Mouse (Mus musculus) heart, postnatal 36 days (tissue): Measurements from ENCODE around the gene Zfp827. TPM values are rescaled to one million over a fixed set of nuclear protein-coding genes. Genes with fewer than 3 reads are reported as not detected.

ENCODE experiments used
- DNase-seq, 2 experiments: peaks; one replicate each; pipeline ENCODE4 v3.0.0; 2021 to 2022
- intact Hi-C: fragments of 180-260 bp; cut with DNase I; formaldehyde crosslinking; loops from one replicate; pipeline ENCODE4 v1.15.1; 2025
- total RNA-seq, 2 experiments: library from RNA; stranded (reverse); gene quantifications; 2 replicates each; pipeline ENCODE4 v1.2.3; 2021

Gene Zfp827
- 10 to 100 TPM in 1 of 2 experiments, 1 to 10 TPM in 1; 10.0 to 17.2 TPM for total RNA-seq

- intact Hi-C loops = loop anchor here (2.0 to 10.0 kb wide), 5 partner anchors 57 to 607 kb away; partner anchors contain the start of genes Mmaa and Otud4
Observed at GRCm38 (mm10) chr8:79027977-79028487, at the start of gene Zfp827. Gene Zfp827, plus strand, starts transcription at chr8:79028437.

DNA sequence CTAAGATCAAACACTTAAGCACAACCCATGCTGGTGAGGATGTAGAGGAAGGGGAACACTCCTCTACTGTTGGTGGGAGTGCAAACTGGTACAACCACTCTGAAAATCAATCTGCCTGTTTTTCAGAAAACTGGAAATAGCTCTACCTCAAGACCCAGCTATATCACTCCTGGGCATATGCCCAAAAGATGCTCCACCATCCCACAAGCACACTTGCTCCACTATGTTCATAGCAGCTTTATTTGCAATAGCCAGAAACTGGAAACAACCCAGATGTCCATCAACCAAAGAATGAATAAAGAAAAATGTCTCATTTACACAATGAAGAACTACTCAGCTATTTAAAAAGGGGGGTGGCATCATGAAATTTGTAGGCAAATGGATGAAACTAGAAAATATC is 23.9 kb upstream of the Zfp827 start:
- no peak for DNase-seq
- intact Hi-C loops = no loop called here

More at GRCm38 (mm10) chr8:79027977-79028487, at the start of gene Zfp827:
- peak; percentile 74 to 78 for DNase-seq

DNA sequence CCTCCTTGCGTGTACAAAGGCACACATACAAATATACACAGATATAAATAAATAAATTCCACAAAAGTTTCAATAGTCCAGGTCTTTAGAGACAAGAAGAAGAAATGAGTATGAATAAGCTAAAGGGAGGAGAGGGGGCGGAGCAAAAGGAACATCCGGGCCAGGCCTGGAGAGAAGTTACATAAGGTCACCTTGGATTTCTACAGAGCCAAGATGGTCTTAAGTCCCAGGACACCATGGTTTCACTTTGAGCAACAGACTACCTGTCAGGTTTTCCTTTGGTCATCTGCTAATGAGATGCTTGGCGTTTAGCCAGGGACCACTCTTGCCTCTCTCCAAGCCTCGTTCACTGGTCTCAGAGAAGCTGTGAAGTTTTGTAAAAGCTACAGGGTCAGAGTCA is 13.2 kb upstream of the Zfp827 start:
- intact Hi-C loops = no loop called here
- no peak for DNase-seq

GRCm38 (mm10) chr8:79016076-79016475 is 12.2 kb upstream of the Zfp827 start:
- no peak for DNase-seq
- intact Hi-C loops = no loop called here

DNA sequence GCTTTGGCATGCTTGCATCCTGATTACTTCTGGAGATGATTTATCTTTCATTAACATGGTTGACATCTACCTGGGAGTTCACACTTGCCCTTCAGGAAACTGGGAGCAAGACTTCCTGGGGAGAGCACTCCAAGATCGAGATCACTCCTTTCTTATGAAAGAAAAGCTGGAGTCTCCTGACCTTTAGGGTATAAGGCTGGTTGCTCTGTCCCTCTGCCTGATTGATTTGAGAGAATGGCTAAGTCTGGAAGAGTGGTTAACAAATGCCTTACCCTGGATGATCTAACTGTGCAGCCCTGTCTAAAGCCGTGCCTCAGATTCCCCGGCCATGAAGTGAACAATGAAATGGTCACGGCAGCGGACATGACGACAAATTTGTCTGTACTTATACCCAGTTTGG is 11.7 kb upstream of the Zfp827 start:
- intact Hi-C loops = no loop called here
- DNase-seq = no peak

GRCm38 (mm10) chr8:79023922-79024321 is 4.3 kb upstream of the Zfp827 start:
- intact Hi-C loops = loop anchor here (10.0 kb wide), 2 partner anchors 361 to 611 kb away; partner anchors contain the start of gene Otud4
- no peak for DNase-seq

GRCm38 (mm10) chr8:79027319-79027718 is 918 bp upstream of the Zfp827 start:
- intact Hi-C loops = loop anchor here (5.0 to 10.0 kb wide), 3 partner anchors 135 to 607 kb away; partner anchors contain the start of gene Otud4

DNA sequence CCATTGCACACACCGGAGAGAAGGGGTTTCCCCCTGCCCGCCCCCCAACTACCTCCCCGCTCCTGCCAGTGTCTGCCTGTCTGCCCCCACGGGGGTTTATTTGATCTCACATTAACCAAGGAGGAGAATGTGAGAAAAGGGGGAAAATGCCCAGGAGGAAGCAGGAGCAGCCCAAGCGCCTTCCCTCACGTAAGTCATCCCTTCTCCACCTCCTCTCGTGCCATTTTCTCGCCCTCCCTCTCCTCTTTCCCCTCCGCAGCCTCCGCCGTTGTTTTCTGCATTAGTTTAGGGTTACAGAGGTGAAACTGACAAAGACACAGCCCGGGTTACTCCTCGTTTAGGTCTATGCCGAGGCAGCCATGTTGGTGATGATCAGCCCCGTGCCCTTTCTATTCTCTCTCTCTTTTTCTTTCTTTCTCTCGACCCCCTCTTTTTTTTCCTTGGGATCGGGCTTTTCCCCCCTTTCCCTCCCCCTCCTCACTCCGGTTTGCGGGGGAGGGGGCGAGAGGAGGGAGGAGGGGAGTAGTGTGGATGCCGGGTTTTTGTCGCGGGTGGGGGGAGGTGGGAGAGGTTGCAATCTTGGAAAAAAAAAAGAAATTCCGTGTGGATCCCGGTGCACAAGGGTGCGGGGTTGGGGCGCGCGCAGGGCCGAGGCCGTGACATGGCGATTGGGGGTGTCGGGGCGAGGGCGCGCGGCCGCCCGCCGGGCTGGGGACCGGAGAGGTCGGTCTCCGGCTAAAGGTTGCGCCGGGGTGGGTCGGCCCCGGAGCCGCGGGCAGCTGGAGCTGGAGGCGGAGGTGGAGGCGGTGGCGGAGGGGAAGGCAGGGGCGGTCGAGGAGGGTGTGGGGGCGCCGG is 531 bp downstream of the Zfp827 start:
- DNase-seq = peak; percentile 36 to 66
- intact Hi-C loops = loop anchor here (2.0 to 10.0 kb wide), 5 partner anchors 56 to 606 kb away; partner anchors contain the start of genes Mmaa and Otud4

More at GRCm38 (mm10) chr8:79027319-79027718, 918 bp upstream of the Zfp827 start:
- DNase-seq = no peak

GRCm38 (mm10) chr8:79029396-79030325 is 1.4 kb downstream of the Zfp827 start:
- DNase-seq = peak; percentile 67 to 83
- intact Hi-C loops = loop anchor here (2.0 to 10.0 kb wide), 7 partner anchors 55 to 605 kb away; partner anchors contain the start of genes Lsm6, Mmaa and Otud4

DNA sequence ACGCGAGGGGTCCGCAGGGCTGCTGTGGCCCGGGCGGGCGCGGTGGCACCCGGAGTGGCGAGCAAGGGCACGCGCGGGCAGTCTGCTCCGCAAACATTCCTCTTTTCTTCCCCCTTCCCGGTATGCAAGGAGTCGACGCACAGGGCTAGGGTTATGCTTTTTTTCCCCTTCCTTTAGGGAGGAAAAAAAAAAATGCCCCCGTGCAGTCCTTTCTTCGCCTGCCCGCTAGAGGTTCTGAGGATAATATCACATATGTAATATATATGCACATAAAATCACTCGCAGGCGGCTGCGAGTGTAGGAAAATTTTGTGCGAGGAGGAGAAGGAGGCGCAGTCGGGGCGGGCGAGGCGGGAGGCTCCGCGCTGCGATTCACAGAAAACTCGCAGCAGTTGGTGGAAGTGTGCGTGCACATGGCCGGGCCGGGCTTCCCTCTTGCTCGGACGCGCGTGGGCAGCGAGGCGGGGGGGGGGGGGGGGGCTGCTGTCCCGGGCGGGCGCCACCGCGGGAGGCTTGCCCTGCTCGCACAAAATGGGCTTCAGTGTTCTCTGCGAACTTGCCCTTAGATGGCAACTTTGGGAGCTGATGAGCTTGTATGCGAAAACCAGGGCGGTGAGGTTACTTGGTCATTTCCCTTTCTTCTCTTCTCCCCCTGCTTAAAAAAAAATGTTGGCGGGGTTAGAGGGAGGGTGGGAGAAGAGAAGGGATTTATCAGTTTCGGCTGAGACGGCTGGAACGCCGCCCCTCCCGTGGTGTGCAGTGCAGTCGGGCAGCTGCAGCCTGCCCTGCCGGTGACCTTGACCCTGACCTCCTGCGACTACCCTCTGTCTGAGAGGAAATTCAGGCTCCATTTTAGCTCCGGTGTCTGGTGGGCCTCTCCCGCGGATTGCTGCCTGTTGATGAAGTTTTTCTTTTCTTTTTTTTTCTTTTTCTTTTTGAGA is 2.4 kb downstream of the Zfp827 start:
- intact Hi-C loops = loop anchor here (2.0 to 5.0 kb wide), 2 partner anchors 176 to 208 kb away; partner anchors contain the start of gene Lsm6
- DNase-seq = peak in 1 of 2 experiments; percentile 52

GRCm38 (mm10) chr8:79037532-79037931 is 9.3 kb downstream of the Zfp827 start:
- DNase-seq = no peak
- intact Hi-C loops = no loop called here

DNA sequence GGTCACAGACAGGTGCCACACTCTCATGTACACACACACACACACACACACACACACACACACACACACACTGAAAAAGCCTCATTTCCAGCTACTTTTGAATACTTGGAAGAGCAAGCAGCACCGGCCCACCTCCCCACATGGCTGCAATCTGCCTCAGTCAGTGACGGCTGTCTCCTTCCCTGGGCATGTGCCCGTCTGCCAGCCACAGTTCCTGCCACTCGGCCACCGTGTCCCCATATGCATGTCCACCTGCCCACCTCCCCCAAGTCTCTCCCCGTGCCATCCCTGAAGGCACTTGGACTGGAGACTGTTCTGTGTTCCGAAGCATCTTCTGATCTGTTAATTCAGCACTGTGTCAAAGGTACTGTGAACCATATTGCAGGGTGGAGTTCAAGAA is 9.8 kb downstream of the Zfp827 start:
- DNase-seq = no peak
- intact Hi-C loops = no loop called here

GRCm38 (mm10) chr8:79041429-79041828 is 13.2 kb downstream of the Zfp827 start:
- no peak for DNase-seq
- intact Hi-C loops = no loop called here

- intact Hi-C loops = no loop called here
- DNase-seq = no peak
Observed at GRCm38 (mm10) chr8:79042252-79042651, 14.0 kb downstream of the Zfp827 start.

DNA sequence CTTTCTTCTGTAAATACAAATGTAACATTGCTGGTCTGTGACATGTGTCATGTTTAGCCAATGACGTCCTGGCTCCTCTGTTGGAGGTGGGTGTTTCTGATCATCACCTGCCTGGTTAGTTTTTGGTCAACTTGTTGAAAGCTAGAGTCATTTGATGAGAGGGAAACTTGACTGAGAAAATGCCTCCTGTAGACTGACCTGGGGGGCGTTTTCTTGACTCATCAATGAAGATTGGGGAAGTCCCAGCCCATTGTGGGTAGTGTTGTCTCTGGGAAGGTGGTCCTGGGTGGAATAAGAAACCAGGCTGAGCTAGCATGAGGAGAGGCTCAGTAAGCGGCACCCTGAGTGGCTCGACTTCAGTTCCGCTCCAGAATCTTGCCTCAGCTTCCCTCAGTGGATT is 16.4 kb downstream of the Zfp827 start:
- DNase-seq = no peak
- intact Hi-C loops = no loop called here

DNA sequence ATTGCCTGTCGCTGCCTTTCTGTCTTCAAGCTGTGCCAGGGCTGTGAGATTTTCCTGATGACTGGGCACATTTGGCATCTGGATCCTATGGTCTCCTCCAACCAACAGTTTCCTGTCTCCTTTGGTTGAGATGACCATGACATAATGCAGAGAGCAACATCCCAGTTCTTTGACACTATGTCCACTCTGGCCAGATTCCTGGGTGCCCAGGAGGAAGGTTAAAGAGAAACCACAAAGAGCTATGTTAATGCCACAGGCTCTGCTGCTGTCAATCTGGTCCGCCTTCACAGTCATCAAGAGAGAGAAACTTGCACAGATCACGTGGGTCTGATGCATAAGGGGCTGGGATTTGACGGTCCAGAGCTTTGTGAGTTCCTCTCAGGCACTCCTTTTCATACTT is 18.4 kb downstream of the Zfp827 start:
- intact Hi-C loops = no loop called here
- DNase-seq = no peak

- DNase-seq = no peak
- intact Hi-C loops = no loop called here
Observed at GRCm38 (mm10) chr8:79048388-79049005, 20.3 kb downstream of the Zfp827 start.

- no peak for DNase-seq
- intact Hi-C loops = no loop called here
Observed at GRCm38 (mm10) chr8:79054222-79054621, 26.0 kb downstream of the Zfp827 start.

- no peak for DNase-seq
- intact Hi-C loops = no loop called here
Observed at GRCm38 (mm10) chr8:79057179-79057578, 28.9 kb downstream of the Zfp827 start.
